Mouse (Mus musculus) testis, postnatal 10 days (tissue): Measurements from ENCODE around the gene Tm6sf1.

Experiments used
- DNase-seq: peaks from one replicate; pipeline ENCODE4 v3.0.0; 2021; ENCODE audit warnings: low spot score

The Tm6sf1 gene

DNA sequence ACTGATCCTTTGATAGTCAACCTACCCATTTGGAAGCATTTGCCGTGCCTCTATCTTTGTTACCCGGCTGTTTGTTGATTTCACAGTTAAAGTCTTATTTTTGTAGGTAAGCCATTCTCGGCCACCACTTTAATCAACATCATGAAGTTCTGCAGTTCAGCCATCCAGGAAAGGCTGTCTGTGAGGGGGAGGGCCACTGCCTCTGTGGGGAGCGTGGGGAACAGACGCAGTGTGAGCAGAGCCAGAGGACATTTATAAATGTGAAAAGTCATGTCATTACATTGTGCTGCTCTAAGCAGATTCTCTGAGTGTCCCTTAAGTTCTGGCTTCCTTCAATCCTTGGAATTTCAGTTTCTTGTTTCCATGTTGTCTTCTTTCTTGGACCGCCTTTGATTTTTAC lies 8.6 kb upstream of the Tm6sf1 start:
- no peak for DNase-seq

DNA sequence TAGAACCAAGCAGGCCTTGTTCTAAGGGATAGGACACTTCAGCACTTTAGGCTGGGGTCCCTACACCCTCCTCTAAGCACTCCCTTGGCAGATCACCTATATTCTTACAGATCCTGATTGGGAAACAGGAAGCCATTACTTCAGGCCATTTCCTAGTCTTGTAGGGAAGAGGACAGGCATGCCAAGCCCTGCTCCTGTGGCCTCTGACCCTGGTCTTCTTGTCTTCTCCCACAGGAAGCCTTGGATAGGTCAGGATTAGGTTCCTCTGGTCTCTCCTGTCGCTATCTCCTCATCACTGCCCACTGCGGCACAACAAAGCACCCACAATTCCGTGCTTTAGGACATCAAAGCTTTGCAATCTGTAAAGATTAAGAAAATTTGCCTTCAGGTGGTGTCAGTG lies 7.1 kb upstream of the Tm6sf1 start:
- DNase-seq, result no peak

DNA sequence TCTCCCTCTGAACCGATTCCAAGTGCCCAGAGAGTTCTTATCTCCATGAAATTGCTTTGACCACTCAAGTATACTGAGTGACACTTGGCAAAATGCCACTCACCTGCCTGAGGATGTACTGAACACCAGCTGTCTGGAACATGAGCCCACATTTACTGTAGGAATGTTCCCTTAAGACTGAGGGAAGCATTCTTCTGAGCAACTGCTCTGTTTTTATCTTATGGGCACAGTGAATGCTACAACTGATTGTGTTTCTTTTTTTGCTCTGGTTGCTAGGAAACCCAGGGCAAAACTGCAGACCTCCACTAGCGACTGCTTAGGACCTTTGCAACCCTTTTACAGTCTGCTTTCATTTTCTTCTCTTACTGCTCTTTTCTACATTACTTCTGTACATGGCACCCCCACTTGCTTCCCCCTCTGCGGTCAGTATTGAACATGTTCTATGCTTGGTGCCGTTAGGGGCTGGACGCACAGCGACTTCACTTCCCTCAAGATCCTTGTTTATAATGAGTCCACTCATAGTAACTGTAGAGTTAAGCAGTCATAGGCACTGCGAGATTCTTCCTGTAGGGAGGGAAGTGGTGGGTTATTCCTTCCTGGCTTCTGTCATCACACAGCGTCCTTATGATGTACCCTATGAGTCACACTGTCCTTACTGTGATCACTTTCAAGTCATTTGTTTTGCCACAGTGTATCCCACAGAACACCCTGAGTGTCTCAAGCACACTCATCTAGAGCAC lies 4.1 kb upstream of the Tm6sf1 start:
- DNase-seq, result no peak

DNA sequence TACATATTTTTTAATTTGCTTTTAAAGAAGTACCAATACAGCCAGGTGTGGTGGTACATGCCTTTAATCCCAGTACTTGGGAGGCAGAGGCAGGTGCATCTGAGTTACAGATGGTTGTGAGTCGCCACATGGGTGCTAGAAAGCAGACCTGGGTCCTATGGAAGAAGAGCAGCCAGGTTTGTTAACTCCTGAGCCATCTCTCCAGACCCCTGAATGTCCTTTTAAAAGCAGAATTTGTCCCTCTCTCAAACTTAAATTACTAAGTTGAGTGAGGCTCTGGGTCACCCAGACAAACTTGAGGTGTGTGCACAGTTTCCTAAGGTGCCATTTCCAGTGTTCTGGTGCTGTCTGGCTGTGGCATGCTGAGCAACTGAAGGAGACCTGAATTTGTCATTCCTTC lies 3.1 kb upstream of the Tm6sf1 start, which contains the start of gene Gm10160:
Gene Gm10160 (minus strand): TSS at position 101 of the 400 bp plus-strand sequence.
- DNase-seq, result no peak

DNA sequence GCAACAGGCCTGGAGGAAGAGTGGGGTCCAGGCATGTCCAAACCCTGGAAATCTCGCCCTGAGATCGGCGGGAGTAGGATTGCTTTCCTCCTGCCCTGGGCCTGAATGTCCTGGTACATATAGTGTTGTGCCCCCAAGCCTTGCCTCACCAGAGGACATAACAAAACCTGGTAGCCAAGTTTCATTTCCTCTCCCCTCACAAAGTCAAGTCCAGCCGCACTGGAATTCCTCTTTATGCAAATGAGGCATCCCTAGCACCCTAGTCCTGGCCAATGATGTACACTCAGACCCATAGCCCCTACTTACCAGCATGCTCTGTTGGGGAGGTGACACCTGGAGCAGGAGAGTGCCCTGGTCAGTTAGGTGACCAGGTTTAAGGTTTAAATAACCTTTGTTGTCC lies 2.6 kb upstream of the Tm6sf1 start:
- DNase-seq, result no peak

DNA sequence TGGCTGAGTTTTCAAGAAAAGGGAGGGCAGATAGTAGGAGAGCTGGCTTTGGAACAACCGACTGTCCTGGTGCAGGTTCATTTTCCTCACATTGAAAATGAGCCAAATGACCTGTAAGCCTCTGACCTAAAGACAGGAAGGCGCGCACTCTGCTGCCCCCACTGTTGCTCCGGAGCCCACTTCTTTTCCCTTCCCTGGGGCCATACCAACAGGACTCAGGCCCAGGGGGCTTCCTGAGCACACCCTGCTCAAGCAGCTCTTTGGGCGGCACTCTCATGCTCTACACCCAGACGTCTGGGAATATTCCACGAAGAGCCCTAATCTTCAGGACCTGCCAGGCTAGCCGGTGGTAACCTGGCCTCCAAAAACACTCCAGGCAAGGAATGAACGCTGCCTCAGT lies 565 bp upstream of the Tm6sf1 start:
- DNase-seq, result no peak

DNA sequence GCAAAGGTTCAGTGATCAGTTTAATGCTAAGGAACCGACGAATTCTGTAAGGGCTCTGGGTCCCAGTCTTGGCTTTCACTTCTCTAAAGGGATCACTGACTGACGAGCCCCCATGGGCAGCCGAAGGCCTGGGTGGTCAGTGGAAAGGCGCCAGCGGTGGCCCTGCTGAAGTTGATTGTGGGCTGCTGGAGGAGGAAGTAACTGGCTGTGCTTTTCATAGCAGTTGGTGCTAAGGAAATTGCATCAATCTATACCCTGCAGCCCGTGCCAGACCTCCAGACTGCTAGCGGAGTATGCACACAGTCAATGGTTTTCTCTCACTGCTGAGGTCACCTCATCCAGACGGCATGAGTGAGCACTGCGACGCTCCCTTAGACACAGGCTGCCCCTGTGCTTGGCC lies 1.3 kb downstream of the Tm6sf1 start:
- DNase-seq, result no peak

DNA sequence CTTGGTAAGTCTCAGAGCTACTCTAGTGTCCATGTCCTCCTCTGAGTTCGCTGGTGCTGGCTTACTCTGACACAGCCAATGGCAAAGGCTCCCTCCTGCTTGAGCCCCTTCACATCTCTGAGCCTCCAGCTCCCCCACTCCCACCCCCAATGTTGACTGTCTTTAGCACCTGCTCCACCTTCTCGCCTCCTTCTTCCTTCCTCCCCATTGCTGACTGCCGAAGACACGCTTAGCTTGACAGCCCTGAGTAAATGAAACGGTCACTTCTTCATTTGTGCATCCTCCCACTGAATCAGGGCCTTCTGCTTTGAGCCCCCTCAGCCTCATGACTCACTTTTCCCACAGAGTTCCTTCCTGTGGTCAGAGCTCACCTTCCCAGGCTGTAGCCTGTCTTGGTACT lies 2.2 kb downstream of the Tm6sf1 start:
- DNase-seq, result no peak

DNA sequence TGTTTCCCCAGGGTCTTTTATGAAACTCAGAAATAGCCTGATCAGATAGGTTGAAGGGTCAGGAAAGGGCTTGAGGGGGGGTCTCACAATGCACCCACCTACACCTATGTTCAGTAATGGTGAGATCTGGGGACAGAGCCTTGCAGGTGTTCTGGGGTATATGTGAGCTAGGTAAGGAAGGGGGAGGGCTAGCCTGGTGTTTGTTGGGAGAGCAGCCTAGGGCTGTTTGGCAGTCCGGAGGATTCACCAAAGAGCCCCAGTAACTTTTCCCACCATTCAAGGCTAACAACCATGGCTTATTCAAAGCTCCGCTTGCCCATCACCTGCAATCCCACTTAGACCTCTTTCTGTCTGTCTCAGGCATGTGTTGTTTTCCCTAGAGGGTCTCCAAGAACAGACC lies 2.7 kb downstream of the Tm6sf1 start:
- no peak for DNase-seq

DNA sequence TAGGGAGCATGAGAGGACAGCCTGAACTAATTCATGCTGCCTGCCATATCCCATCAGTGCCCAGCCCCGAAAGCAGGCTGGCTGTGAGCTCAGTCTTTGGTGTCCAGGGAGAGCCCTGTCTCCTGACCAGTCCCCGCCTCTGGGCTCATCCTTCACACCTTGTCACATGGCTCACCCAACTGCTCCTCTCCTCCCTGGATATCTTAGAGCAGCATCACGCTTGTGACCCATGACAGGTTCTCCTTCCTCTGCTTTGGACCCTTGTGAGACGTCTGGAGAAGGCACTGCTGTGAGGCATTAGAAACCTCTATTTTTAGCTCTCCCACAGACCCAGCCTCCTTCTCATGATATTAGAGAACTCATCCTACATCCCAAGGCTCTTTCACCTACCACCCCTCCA lies 3.1 kb downstream of the Tm6sf1 start:
- no peak for DNase-seq

DNA sequence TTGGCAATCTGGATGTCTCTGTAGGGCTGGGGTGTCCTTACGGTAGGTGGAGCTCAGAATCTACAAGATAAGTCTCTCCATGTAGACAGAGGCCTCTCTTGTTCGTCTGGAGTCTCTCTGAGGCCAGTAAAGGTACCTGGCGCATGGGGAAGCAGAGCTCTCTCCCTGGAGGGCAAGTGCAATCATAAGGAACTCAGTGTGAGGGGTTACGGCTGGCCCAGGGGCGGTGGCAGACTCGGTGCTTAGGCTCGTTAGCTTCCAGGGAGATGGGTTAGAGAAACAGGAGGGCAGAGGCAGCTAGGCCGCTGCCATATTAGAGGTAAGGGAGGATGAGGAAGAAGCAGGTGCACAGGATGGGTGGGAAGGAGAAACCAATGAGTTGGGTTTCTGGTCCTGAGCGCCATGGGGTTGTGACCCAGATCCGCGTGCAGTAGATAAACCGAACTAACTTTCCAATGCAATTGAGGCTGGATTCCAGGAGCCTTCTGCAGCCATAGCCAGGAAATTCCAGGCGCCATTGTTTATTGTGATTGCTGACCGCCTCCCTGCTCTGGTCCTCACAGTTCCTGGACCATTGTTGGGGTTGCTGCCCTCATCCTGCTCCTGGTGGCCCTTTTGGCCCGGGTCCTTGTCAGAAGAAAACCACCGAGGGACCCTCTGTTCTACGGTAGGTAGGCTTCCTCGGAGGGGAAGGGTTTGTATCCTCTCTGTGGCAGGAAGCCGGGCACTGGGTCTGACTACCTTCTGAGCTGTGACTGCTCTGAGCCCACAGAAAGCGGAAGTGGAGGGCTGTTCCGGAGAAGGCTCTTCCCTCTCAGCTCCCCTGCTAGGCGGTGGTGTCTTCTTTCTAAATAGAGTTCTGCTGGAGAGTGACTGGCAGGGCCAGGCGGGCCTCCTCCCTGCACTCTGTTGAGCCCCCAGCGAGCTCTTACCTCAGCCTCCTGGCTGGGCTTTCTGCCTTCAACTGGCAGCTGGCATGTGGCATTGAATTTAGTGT lies 4.1 kb downstream of the Tm6sf1 start:
- no peak for DNase-seq

DNA sequence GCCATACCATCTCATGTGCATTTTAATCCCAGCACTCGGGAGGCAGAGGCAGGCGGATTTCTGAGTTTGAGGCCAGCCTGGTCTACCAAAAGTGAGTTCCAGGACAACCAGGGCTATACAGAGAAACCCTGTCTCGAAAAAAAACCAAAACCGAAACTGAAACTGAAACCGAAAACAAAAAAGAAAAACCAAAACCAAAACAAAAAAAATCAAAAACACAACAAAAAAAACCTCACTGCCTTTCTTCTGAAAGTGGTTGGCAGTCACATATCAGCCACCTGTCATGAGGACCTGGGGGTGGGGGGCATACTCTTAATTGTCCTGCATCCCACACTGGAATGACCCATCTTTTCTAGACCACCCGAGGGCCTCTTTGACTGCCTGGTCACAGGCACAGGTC lies 5.8 kb downstream of the Tm6sf1 start:
- DNase-seq, result no peak

DNA sequence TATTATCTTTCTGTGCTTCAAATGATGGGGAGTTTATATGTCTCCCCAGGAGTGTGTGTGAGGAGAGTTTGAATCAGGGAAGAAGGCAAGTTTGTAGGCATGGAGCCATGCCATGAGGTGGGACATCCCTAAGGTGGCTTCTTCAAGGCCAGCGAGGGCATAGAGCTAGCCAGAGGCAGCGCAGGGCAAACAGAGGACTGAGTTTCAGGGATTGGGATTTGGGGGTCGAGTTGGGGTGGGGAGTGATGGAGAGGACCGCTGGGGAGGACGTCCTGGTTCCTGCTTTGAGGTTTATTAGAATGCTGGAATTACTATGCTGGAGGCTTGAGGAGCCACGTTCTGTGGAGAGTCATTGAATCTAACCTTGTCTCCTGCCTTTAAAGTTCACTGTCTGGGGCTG lies 7.1 kb downstream of the Tm6sf1 start:
- no peak for DNase-seq

DNA sequence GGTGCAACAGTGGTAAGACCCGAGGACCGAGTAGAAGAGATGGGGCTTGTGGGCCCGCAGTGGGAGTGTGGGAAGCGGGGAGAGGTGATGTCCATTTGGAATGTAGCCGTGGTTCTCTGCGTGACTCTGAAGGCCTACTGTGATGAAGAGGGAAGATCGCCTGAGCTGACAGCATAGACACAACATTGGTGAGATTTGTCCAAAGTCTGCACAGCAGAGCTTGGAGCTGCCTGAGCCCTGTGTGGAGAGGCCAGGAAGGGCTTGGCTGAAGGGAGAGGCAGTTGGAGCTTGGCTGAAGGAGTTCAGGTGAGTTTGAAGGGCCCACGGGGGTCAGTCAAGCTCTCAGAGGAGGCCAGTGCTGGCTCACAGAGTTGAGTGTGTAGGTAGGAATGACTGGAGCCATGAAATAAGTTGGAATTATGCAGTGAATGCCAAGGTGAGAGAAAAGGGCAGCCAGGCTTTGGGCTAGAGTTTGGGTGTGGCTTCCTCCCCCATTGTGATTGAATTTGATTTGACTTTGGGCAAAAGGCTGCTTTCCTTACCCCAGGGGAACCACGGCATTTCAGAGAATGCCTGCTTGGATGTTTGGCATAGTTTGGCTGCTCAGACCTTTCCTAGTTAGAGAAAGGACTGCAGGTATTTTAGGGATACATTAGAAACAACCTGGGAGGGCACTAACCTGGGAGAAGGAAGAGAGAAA lies 8.6 kb downstream of the Tm6sf1 start:
- DNase-seq, result no peak

DNA sequence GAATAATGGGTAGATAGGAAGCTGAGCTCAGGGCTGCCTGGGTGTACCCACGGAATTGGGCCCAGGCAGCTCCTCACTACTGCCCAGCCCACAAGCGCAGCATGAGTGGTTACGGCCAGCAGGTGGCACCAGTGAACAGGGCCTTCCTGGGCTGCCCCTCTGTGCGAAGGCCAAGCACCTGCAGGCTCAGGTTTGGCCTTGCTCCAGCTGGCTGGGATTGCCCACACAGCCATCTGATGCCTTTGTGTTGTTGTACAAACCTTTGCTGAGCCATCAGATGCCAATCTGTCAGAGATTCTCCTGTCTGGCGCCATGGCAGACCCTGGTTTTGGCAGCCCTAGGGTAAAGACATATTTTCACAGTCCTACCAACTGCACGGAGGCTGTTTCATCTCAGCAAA lies 9.4 kb downstream of the Tm6sf1 start:
- peak; percentile 87 for DNase-seq

DNA sequence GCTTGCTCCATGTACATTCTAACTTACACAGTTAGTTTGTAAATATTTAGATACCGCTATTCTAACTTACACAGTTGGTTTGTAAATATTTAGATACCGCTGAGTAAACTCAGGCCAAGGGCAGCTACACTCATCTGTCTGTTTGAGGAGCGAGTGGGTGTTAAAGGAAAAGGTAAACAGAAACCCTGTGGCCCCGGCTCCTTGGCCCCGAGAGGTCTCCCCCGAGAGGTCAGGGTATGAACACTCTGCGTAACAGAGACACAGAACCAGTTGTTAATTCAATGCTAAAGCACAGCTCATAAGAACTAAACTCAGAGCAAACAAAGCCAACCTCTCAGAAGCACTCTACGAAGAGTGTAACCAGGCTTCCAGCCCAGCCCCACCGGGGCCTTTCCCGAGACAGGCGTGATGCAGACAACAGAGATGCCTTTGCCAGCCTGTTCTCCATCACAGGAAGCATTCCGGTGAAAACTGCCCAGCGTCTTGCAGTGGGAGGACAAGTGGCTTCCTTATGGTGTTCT lies 13.8 kb downstream of the Tm6sf1 start:
- DNase-seq, result no peak

DNA sequence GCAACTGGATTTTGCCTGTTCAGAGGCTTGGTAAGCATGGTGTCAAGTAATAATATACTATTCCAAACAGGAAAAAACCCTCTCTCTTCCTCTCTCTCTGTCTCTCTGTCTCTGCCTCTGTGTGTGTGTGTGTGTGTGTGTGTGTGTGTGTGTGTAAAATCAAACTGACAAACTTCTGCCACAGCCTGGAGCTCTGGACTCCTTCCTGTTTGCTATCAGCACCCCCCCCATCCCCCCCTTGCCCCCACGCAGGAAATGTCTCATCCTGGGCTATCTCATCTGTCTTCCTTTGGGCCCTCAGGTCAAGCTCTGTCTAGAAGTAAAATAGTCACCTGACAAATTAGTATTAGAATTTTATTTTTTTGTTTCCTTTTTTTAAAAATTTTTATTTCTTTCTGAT lies 15.0 kb downstream of the Tm6sf1 start:
- DNase-seq, result no peak

DNA sequence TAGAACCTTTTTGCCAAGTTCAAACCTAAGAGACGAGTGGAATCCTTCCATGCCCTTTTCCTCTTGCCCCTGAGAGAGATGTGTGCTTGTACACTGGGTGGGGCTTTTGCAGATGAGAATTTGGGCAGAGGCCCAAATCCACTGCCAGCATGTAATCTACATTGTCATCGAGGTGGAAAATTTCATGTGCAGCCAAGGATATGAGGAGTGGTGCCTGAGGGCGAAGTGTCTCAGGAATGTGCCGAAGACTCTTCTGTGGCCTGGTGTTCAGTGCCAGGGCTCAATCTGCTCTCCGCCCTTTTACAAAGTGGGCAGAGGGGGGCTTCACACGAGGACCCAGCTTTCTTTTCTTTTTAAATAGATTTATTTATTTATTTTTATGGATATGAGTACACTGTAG lies 15.8 kb downstream of the Tm6sf1 start:
- no peak for DNase-seq

DNA sequence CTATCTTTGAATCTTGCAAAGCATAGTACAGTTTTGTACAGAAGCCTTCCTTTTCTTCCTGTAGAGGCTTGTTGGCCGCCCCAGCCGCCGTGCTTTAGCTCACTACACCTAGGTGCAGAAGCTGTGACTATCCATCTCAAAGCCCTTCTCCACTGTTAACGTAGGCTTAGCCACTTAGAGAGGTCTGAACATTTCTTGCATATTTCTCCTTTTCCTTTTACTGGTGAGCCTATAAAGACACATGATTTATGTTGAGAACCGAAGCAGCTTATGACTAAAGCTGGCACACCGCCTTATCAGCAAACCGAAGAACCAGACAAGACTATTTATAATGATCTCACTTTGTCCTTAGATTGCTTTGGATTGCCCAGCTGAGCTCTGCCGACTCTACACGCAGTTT lies 16.6 kb downstream of the Tm6sf1 start:
- DNase-seq, result no peak

DNA sequence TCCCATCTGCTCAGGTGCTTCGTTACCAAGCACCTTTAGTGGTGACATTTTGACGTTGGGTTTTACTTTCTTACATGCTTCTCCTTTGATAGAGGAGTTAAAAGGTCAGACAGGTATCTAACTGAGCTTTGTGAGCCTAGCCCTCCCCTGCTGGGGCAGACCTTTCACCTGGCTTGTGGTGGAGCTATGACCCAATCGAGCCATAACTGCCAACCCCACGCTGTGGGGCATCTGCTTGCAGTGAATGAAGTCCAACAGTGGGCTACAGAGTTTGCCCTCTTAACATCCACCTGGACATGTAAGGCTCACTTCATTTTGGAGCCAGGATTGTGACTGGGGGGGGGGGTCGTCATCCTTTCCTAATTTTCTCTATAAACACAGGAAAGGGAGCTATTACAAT lies 21.5 kb downstream of the Tm6sf1 start:
- no peak for DNase-seq

DNA sequence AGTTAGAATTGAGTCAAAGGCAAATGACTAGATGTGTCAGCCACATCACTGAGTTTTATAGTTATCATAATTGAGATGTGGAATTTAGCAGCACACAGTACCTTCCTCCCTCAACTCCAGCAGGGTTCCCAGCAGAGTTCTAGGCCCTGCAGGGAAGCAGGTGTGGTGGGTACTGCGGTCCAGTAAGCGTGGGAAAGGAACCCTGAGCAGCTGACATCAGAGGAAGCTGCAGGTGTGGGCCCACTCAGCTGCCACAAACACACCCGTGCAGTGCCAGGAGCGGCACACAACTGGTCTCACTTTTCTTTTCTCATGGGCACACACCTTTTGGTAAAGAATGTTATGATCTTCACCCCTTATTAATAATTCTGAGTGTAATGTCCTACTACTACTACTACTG lies 22.0 kb downstream of the Tm6sf1 start:
- DNase-seq, result no peak

DNA sequence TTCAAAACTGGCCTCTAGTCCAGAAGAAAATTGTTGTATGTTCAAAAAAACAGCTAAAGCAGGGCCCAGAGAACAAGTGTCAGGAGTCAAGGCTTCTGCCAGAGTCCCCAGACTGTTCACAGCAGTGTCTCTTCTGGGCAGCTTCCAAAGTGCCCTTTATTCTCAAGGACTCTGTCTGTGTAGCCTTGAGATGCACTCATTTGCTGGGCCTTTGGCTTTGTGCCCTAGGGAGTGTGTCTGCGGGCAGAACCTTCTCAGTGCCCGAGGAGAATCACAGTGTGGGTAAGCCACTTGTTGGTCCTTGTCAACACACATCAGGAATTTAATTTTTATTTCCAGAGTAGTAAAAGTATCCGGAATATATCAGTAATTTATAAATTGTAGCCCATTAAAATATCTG lies 22.8 kb downstream of the Tm6sf1 start:
- peak; percentile 77 for DNase-seq
